Mouse (Mus musculus) liver, postnatal 0 days (tissue): Measurements from ENCODE around the gene Klk1b1. TPM values are rescaled to one million over a fixed set of nuclear protein-coding genes. Genes with fewer than 3 reads are reported as not detected.

Source experiments
- ATAC-seq: fragments of 200-750 bp; cut with Nextera tagmentation; 2 replicates; pipeline ENCODE4 v1.8.0; 2017; ENCODE audit warnings: mild to moderate bottlenecking, moderate library complexity
- DNase-seq: peaks from one replicate; pipeline ENCODE4 v3.0.0-alpha.2; 2016
- H3K27ac ChIP-seq: fragments of 300-500 bp; sonication (generic); 2 replicates; pipeline ENCODE4 v1.5.1; 2014; ENCODE audit warnings: antibody characterized with exemption, moderate library complexity, mild to moderate bottlenecking, low read depth
- H3K27me3 ChIP-seq: fragments of 300-500 bp; sonication (generic); 2 replicates; pipeline ENCODE4 v1.6.1; 2014; ENCODE audit warnings: low read length, control low read depth, mixed read lengths; ENCODE audit not compliant: insufficient read depth
- H3K36me3 ChIP-seq: fragments of 300-500 bp; sonication (generic); replicated peaks from 2 replicates; pipeline ENCODE4 v1.6.1; 2014; ENCODE audit warnings: mild to moderate bottlenecking, control low read depth, low read length, moderate library complexity, mixed read lengths; ENCODE audit not compliant: insufficient read depth
- H3K4me1 ChIP-seq: fragments of 300-500 bp; sonication (generic); 2 replicates; pipeline ENCODE4 v1.6.1; 2014; ENCODE audit warnings: antibody characterized with exemption, mild to moderate bottlenecking, control low read depth; ENCODE audit not compliant: insufficient read depth
- H3K4me2 ChIP-seq: fragments of 300-500 bp; sonication (generic); 2 replicates; pipeline ENCODE4 v1.6.1; 2014; ENCODE audit warnings: low read depth, mild to moderate bottlenecking, low read length, moderate library complexity, mixed read lengths
- H3K4me3 ChIP-seq: fragments of 300-500 bp; sonication (generic); 2 replicates; pipeline ENCODE4 v1.5.1; 2014; ENCODE audit warnings: low read depth, low read length
- H3K9ac ChIP-seq: fragments of 300-500 bp; sonication (generic); replicated peaks from 2 replicates; pipeline ENCODE4 v1.6.1; 2014; ENCODE audit warnings: mild to moderate bottlenecking, moderate library complexity
- H3K9me3 ChIP-seq: fragments of 300-500 bp; sonication (generic); 2 replicates; pipeline ENCODE4 v1.6.1; 2016; ENCODE audit warnings: mild to moderate bottlenecking, control low read depth, low read length, mixed read lengths
- CTCF ChIP-seq: sonication (generic); IDR thresholded peaks from 2 replicates; pipeline ENCODE4 v1.5.1; 2016; ENCODE audit warnings: antibody characterized with exemption, low read depth
- EP300 ChIP-seq: IDR thresholded peaks from 2 replicates; pipeline ENCODE4 v1.6.1; 2016; ENCODE audit warnings: antibody characterized with exemption, low read depth, mild to moderate bottlenecking
- WGBS: fragments of 180-500 bp; shearing (Covaris S2); extraction: QIAGEN DNeasy Blood & Tissue Kit; methylation state at CpG from one replicate; pipeline ENCODE4 v1.1.7; 2014; ENCODE audit not compliant: insufficient replicate concordance; 5-methylcytosine and 5-hydroxymethylcytosine counted together
- polyA plus RNA-seq: library from polyadenylated mRNA; unstranded; fragments of >200 nt; fragmentation: Nextera tagmentation; extraction: Ambion mirVana; gene quantifications from 2 replicates; pipeline ENCODE4 v1.2.1, GENCODE M21; 2015

Gene Klk1b1
- polyA plus RNA-seq = not detected in 2 replicates

GRCm38 (mm10) chr7:43966451-43966850 is at the start of gene Klk1b1:
Gene Klk1b1, plus strand, starts transcription at chr7:43966751.
- ATAC-seq (no peak), DNase-seq (no peak)
- no peak within 1 kb of the TSS for H3K4me3 ChIP-seq
- H3K9me3 ChIP-seq = no peaks in the 10 kb centered on the region
- no peaks in the 10 kb centered on the region for H3K36me3 ChIP-seq
- no peak within 1 kb of the TSS for H3K4me2 ChIP-seq
- 51% methylated on average over 3 of the region's 3 CpGs for WGBS
- H3K27ac ChIP-seq = no peak within 1 kb of the TSS
- TF ChIP-seq CTCF = no peak
- no peak for TF ChIP-seq EP300
- H3K27me3 ChIP-seq = no peaks in the 10 kb centered on the region
- no peaks in the 10 kb centered on the region for H3K4me1 ChIP-seq
- H3K9ac ChIP-seq = no peak within 1 kb of the TSS

- ATAC-seq = no peak
- Histone ChIP-seq H3K9me3 (no peaks in the 10 kb centered on the region), H3K36me3 (no peaks in the 10 kb centered on the region), H3K4me3 (no peak overlapping the region), H3K27me3 (no peaks in the 10 kb centered on the region), H3K4me2 (no peak overlapping the region), H3K9ac (no peak overlapping the region), H3K27ac (no peak overlapping the region), H3K4me1 (no peaks in the 10 kb centered on the region)
- 78% methylated on average over 13 of the region's 13 CpGs for WGBS
- DNase-seq = no peak
- TF ChIP-seq EP300 (no peak), CTCF (no peak)
These were observed 48.1 kb upstream of the Klk1b1 start for GRCm38 (mm10) chr7:43918426-43918825.

GRCm38 (mm10) chr7:43918871-43919270 is 47.7 kb upstream of the Klk1b1 start:
- H3K9ac ChIP-seq = no peak overlapping the region
- no peak for DNase-seq
- no peak overlapping the region for H3K4me2 ChIP-seq
- no peak overlapping the region for H3K27ac ChIP-seq
- H3K9me3 ChIP-seq = no peaks in the 10 kb centered on the region
- no peak overlapping the region for H3K4me3 ChIP-seq
- H3K27me3 ChIP-seq = no peaks in the 10 kb centered on the region
- ATAC-seq = no peak
- no peaks in the 10 kb centered on the region for H3K4me1 ChIP-seq
- 66% methylated on average over 8 of the region's 8 CpGs for whole genome bisulfite sequencing
- TF ChIP-seq EP300 (no peak), CTCF (no peak)
- no peaks in the 10 kb centered on the region for H3K36me3 ChIP-seq

- TF ChIP-seq EP300 (no peak), CTCF (peak; percentile 80)
- H3K27ac ChIP-seq = no peak overlapping the region
- 26% methylated on average over 14 of the region's 14 CpGs for WGBS
- no peaks in the 10 kb centered on the region for H3K36me3 ChIP-seq
- H3K4me1 ChIP-seq = no peaks in the 10 kb centered on the region
- H3K4me2 ChIP-seq = no peak overlapping the region
- no peak overlapping the region for H3K4me3 ChIP-seq
- peak; percentile 63 for ATAC-seq
- H3K9me3 ChIP-seq = no peaks in the 10 kb centered on the region
- H3K27me3 ChIP-seq = no peaks in the 10 kb centered on the region
- peak; percentile 59 for DNase-seq
- H3K9ac ChIP-seq = no peak overlapping the region
These were observed 46.7 kb upstream of the Klk1b1 start for GRCm38 (mm10) chr7:43919559-43920451.

- Histone ChIP-seq H3K27me3 (no peaks in the 10 kb centered on the region), H3K9me3 (no peaks in the 10 kb centered on the region), H3K27ac (no peak overlapping the region; the same call in 1 of the 2 replicates), H3K9ac (no peak overlapping the region), H3K4me1 (no peaks in the 10 kb centered on the region), H3K4me2 (no peak overlapping the region), H3K36me3 (no peaks in the 10 kb centered on the region), H3K4me3 (no peak overlapping the region)
- no peak for TF ChIP-seq CTCF
- no peak for TF ChIP-seq EP300
- DNase-seq (no peak), ATAC-seq (peak; percentile 29; the same call in 1 of the 2 replicates)
- 49% methylated on average over 3 of the region's 3 CpGs for WGBS
These were observed 46.0 kb upstream of the Klk1b1 start for GRCm38 (mm10) chr7:43920582-43920981.

- no peaks in the 10 kb centered on the region for H3K4me1 ChIP-seq
- ATAC-seq (no peak), DNase-seq (no peak)
- H3K36me3 ChIP-seq = no peaks in the 10 kb centered on the region
- no peak for TF ChIP-seq EP300
- TF ChIP-seq CTCF = no peak
- H3K9ac ChIP-seq = no peak overlapping the region
- WGBS = 42% methylated on average over 6 of the region's 6 CpGs
- no peaks in the 10 kb centered on the region for H3K27me3 ChIP-seq
- H3K4me2 ChIP-seq = no peak overlapping the region
- H3K9me3 ChIP-seq = no peaks in the 10 kb centered on the region
- no peak overlapping the region; the same call in 1 of the 2 replicates for H3K27ac ChIP-seq
- H3K4me3 ChIP-seq = no peak overlapping the region
These were observed 45.5 kb upstream of the Klk1b1 start for GRCm38 (mm10) chr7:43921087-43921486.
